Mouse (Mus musculus) heart, embryonic 16.5 days (tissue): ENCODE data around the gene Tspan9. TPM values are rescaled to one million over a fixed set of nuclear protein-coding genes. Genes with fewer than 3 reads are reported as not detected.

ENCODE experiments used
- ATAC-seq: fragments of 200-750 bp; cut with Nextera tagmentation; replicated peaks from 2 replicates; pipeline ENCODE4 v1.8.0; 2017; ENCODE audit warnings: moderate number of reproducible peaks; ENCODE audit not compliant: insufficient read depth, low FRiP score; ENCODE audit errors: extremely low read depth
- H3K27ac ChIP-seq: fragments of 300-500 bp; sonication (generic); 2 replicates; pipeline ENCODE4 v1.5.1; 2014; ENCODE audit warnings: mild to moderate bottlenecking, low read length, control low read depth, moderate library complexity
- H3K27me3 ChIP-seq: fragments of 300-500 bp; sonication (generic); 2 replicates; pipeline ENCODE4 v1.6.1; 2014; ENCODE audit warnings: low read length, mixed read lengths; ENCODE audit not compliant: control insufficient read depth, insufficient read depth
- H3K36me3 ChIP-seq: fragments of 300-500 bp; sonication (generic); 2 replicates; pipeline ENCODE4 v1.6.1; 2014; ENCODE audit not compliant: control insufficient read depth, insufficient read depth
- H3K4me1 ChIP-seq: fragments of 300-500 bp; sonication (generic); 2 replicates; pipeline ENCODE4 v1.6.1; 2014; ENCODE audit warnings: low read length, mixed read lengths; ENCODE audit not compliant: control insufficient read depth, insufficient read depth
- H3K4me2 ChIP-seq: fragments of 300-500 bp; sonication (generic); 2 replicates; pipeline ENCODE4 v1.6.1; 2014; ENCODE audit warnings: low read depth, mild to moderate bottlenecking, control low read depth, low read length
- H3K4me3 ChIP-seq: fragments of 300-500 bp; sonication (generic); 2 replicates; pipeline ENCODE4 v1.5.1; 2014; ENCODE audit warnings: mild to moderate bottlenecking, control low read depth, low read length
- H3K9ac ChIP-seq: fragments of 300-500 bp; sonication (generic); 2 replicates; pipeline ENCODE4 v1.6.1; 2014; ENCODE audit warnings: low read length, control low read depth
- H3K9me3 ChIP-seq: fragments of 300-500 bp; sonication (generic); replicated peaks from 2 replicates; pipeline ENCODE4 v1.6.1; 2016; ENCODE audit warnings: low read length; ENCODE audit not compliant: control insufficient read depth
- WGBS: fragments of 180-500 bp; shearing (Covaris S2); extraction: QIAGEN DNeasy Blood & Tissue Kit; methylation state at CpG from one replicate; pipeline ENCODE4 v1.1.7; 2014; 5-methylcytosine and 5-hydroxymethylcytosine counted together
- polyA plus RNA-seq: library from polyadenylated mRNA; unstranded; fragments of >200 nt; fragmentation: Nextera tagmentation; extraction: Ambion mirVana; gene quantifications from 2 replicates; pipeline ENCODE4 v1.2.1, GENCODE M21; 2015

Tspan9 gene
- polyA plus RNA-seq, 1 experiment from 2014 or later = 138 TPM

GRCm38 (mm10) chr6:128126876-128127275 is 16.5 kb downstream of the Tspan9 start:
- H3K4me3 ChIP-seq = no peak overlapping the region
- H3K27me3 ChIP-seq = no peaks in the 10 kb centered on the region
- no peaks in the 10 kb centered on the region for H3K36me3 ChIP-seq
- H3K9me3 ChIP-seq = no peaks in the 10 kb centered on the region
- H3K4me2 ChIP-seq = no peak overlapping the region
- peaks cover 42% of the 10 kb centered on the region for H3K4me1 ChIP-seq
- WGBS = 53% methylated on average over 4 of the region's 4 CpGs
- no peak overlapping the region for H3K9ac ChIP-seq
- ATAC-seq = no peak
- H3K27ac ChIP-seq = no peak overlapping the region

- Histone ChIP-seq H3K4me1 (peaks cover 56% of the 10 kb centered on the region), H3K4me2 (no peak overlapping the region), H3K4me3 (no peak overlapping the region), H3K27ac (peak overlapping the region; percentile 90), H3K36me3 (no peaks in the 10 kb centered on the region), H3K9ac (no peak overlapping the region), H3K9me3 (no peaks in the 10 kb centered on the region), H3K27me3 (no peaks in the 10 kb centered on the region)
- no peak for ATAC-seq
- WGBS = 60% methylated on average over 3 of the region's 3 CpGs
Measured at GRCm38 (mm10) chr6:128125464-128125863, 17.9 kb downstream of the Tspan9 start.

GRCm38 (mm10) chr6:128124222-128124971 is 19.0 kb downstream of the Tspan9 start:
- no peaks in the 10 kb centered on the region for H3K36me3 ChIP-seq
- WGBS = 14% methylated on average over 10 of the region's 10 CpGs
- H3K9me3 ChIP-seq = no peaks in the 10 kb centered on the region
- no peak overlapping the region for H3K4me3 ChIP-seq
- H3K4me1 ChIP-seq = peaks cover 56% of the 10 kb centered on the region
- ATAC-seq = peak; percentile 80
- no peaks in the 10 kb centered on the region for H3K27me3 ChIP-seq
- peak overlapping the region; percentile 41 for H3K4me2 ChIP-seq
- peak overlapping the region; percentile 90 for H3K27ac ChIP-seq
- 0 out of 2 replicates have a peak overlapping the region, but pooled peaks have one; percentile 9 for H3K9ac ChIP-seq

GRCm38 (mm10) chr6:128122127-128122526 is 21.3 kb downstream of the Tspan9 start:
- Histone ChIP-seq H3K4me2 (no peak overlapping the region), H3K4me1 (peaks cover 55% of the 10 kb centered on the region), H3K4me3 (no peak overlapping the region), H3K36me3 (no peaks in the 10 kb centered on the region), H3K9me3 (no peaks in the 10 kb centered on the region), H3K27ac (peak overlapping the region; percentile 45), H3K9ac (peak overlapping the region; percentile 39), H3K27me3 (no peaks in the 10 kb centered on the region)
- 34% methylated on average over 5 of the region's 5 CpGs for WGBS
- ATAC-seq = no peak

- peak overlapping the region; percentile 45 for H3K27ac ChIP-seq
- WGBS = 80% methylated on average over 5 of the region's 5 CpGs
- peaks cover 59% of the 10 kb centered on the region for H3K4me1 ChIP-seq
- H3K4me3 ChIP-seq = no peak overlapping the region
- ATAC-seq = no peak
- no peaks in the 10 kb centered on the region for H3K9me3 ChIP-seq
- no peaks in the 10 kb centered on the region for H3K36me3 ChIP-seq
- no peak overlapping the region for H3K4me2 ChIP-seq
- no peak overlapping the region; the same call in 1 of the 2 replicates for H3K9ac ChIP-seq
- H3K27me3 ChIP-seq = no peaks in the 10 kb centered on the region
Measured at GRCm38 (mm10) chr6:128121691-128122090, 21.7 kb downstream of the Tspan9 start.

- no peak for ATAC-seq
- 0 out of 2 replicates have a peak overlapping the region, but pooled peaks have one; percentile 43 for H3K9ac ChIP-seq
- H3K9me3 ChIP-seq = no peaks in the 10 kb centered on the region
- WGBS = 51% methylated on average over 12 of the region's 12 CpGs
- no peak overlapping the region for H3K4me3 ChIP-seq
- H3K27me3 ChIP-seq = no peaks in the 10 kb centered on the region
- peak overlapping the region; percentile 14; the same call in 1 of the 2 replicates for H3K27ac ChIP-seq
- peaks cover 63% of the 10 kb centered on the region for H3K4me1 ChIP-seq
- no peaks in the 10 kb centered on the region for H3K36me3 ChIP-seq
- H3K4me2 ChIP-seq = no peak overlapping the region
Measured at GRCm38 (mm10) chr6:128120806-128121205, 22.6 kb downstream of the Tspan9 start.

GRCm38 (mm10) chr6:128118670-128119230 is 24.6 kb downstream of the Tspan9 start:
- WGBS = 89% methylated on average over 7 of the region's 7 CpGs
- no peak overlapping the region for H3K9ac ChIP-seq
- no peaks in the 10 kb centered on the region for H3K36me3 ChIP-seq
- no peaks in the 10 kb centered on the region for H3K27me3 ChIP-seq
- H3K4me3 ChIP-seq = no peak overlapping the region
- no peak overlapping the region for H3K27ac ChIP-seq
- ATAC-seq = no peak
- peaks cover 45% of the 10 kb centered on the region for H3K4me1 ChIP-seq
- H3K4me2 ChIP-seq = no peak overlapping the region
- no peaks in the 10 kb centered on the region for H3K9me3 ChIP-seq

- Histone ChIP-seq H3K9ac (no peak overlapping the region), H3K4me1 (peaks cover 36% of the 10 kb centered on the region), H3K27ac (no peak overlapping the region), H3K4me3 (no peak overlapping the region), H3K9me3 (no peaks in the 10 kb centered on the region), H3K36me3 (no peaks in the 10 kb centered on the region), H3K27me3 (no peaks in the 10 kb centered on the region), H3K4me2 (no peak overlapping the region)
- 82% methylated on average over 10 of the region's 10 CpGs for WGBS
- ATAC-seq = no peak
Measured at GRCm38 (mm10) chr6:128116836-128117542, 26.4 kb downstream of the Tspan9 start.

- Histone ChIP-seq H3K36me3 (no peaks in the 10 kb centered on the region), H3K4me3 (no peak overlapping the region), H3K9me3 (no peaks in the 10 kb centered on the region), H3K9ac (no peak overlapping the region), H3K4me2 (no peak overlapping the region), H3K27ac (no peak overlapping the region), H3K4me1 (peaks cover 35% of the 10 kb centered on the region), H3K27me3 (no peaks in the 10 kb centered on the region)
- 71% methylated on average over 2 of the region's 2 CpGs for WGBS
- no peak for ATAC-seq
Measured at GRCm38 (mm10) chr6:128116344-128116743, 27.1 kb downstream of the Tspan9 start.
